ENCODE assay signal across 10 mouse cellular contexts in the genomic region with DNA sequence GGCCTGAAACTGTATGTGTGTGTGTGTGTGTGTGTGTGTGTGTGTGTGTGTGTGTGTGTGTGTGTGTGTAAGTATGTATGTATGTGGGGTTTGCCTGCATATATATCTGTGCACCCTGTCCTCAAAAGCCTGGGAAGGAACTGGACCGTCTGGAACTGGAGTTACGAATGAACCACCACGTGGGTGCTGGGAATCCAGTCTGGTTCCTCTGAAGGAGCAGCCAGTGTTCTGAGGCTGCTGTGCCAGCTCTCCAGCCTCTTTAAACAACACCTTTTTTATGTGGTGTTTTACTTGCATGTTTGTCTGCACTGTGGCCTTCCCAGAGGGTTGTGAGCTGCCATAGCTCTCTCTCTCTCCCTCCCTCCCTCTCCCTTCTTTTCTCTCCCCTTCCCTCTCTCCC. TPM values are rescaled to one million over a fixed set of nuclear protein-coding genes. Genes with fewer than 3 reads are reported as not detected.
DNase-seq lines count a peak whose midpoint lies in the region; ATAC-seq lines count a peak whose summit lies in the region.
"Had no signal": no experiment of that assay in that cellular context is flagged by ENCODE, and none has a peak within 500 bp of the region (broad histone marks: within the 10 kb centered on the region; RNA-seq: fewer than 3 reads in every experiment).

No protein-coding gene starts in this region.

- H3K4me3 ChIP-seq in midbrain, embryonic 10.5 days, result no peak overlapping the region
- H3K4me3 ChIP-seq in midbrain, embryonic 16.5 days (ENCODE audit: low read depth, low read length), result no peak overlapping the region
- H3K4me3 ChIP-seq in embryonic facial prominence, embryonic 10.5 days, result no peak overlapping the region
- H3K4me3 ChIP-seq in midbrain, embryonic 13.5 days (replicated peaks), result no peak overlapping the region

- ATAC-seq in midbrain, embryonic 16.5 days, result no peak
- no peak for ATAC-seq in midbrain, embryonic 13.5 days
- no peak for ATAC-seq in megakaryocyte, adult 5-6 weeks (ENCODE audit: poor library complexity, severe bottlenecking)

- DNase-seq in heart, adult 11 months, result peak; percentile 71
- no peak for DNase-seq in heart, adult 8-10 months (ENCODE audit: low spot score)
- no peak for DNase-seq in midbrain, embryonic 10.5 days (ENCODE audit: low spot score)
- no peak for DNase-seq in embryonic facial prominence, embryonic 10.5 days (ENCODE audit: low spot score)
- no peak for DNase-seq in right cerebral cortex, adult 2 months (ENCODE audit: low spot score in 2 of 2)
- DNase-seq: kidney, adult 11 months had no signal

- H3K4me2 ChIP-seq in midbrain, embryonic 16.5 days (ENCODE audit: low read length), result no peak overlapping the region
- no peak overlapping the region for H3K4me2 ChIP-seq in midbrain, embryonic 13.5 days (replicated peaks)

- no peaks in the 10 kb centered on the region for H3K9me3 ChIP-seq in midbrain, embryonic 10.5 days (replicated peaks)
- no peaks in the 10 kb centered on the region for H3K9me3 ChIP-seq in midbrain, embryonic 16.5 days (replicated peaks; ENCODE audit: control insufficient read depth, low read length, poor library complexity, severe bottlenecking)
- H3K9me3 ChIP-seq in embryonic facial prominence, embryonic 10.5 days, result no peaks in the 10 kb centered on the region
- no peaks in the 10 kb centered on the region for H3K9me3 ChIP-seq in midbrain, embryonic 13.5 days
- H3K9me3 ChIP-seq: megakaryocyte, embryonic 14.5 days had no signal

- WGBS in midbrain, embryonic 10.5 days, result 70% methylated on average over 3 of the region's 3 CpGs
- 67% methylated on average over 3 of the region's 3 CpGs for WGBS in midbrain, embryonic 16.5 days
- WGBS in embryonic facial prominence, embryonic 10.5 days, result 69% methylated on average over 3 of the region's 3 CpGs
- 63% methylated on average over 3 of the region's 3 CpGs for WGBS in midbrain, embryonic 13.5 days

- H3K36me3 ChIP-seq in midbrain, embryonic 10.5 days, result 0 out of 2 replicates have a peak, but pooled peaks cover 2% of the 10 kb centered on the region
- peaks cover 5% of the 10 kb centered on the region; the same call in 1 of the 2 replicates for H3K36me3 ChIP-seq in midbrain, embryonic 16.5 days (ENCODE audit: control insufficient read depth, insufficient read depth, low read length)
- peaks cover 7% of the 10 kb centered on the region; the same call in 1 of the 2 replicates for H3K36me3 ChIP-seq in embryonic facial prominence, embryonic 10.5 days (replicated peaks)
- H3K36me3 ChIP-seq in midbrain, embryonic 13.5 days, result peaks cover 13% of the 10 kb centered on the region

- H3K4me1 ChIP-seq in midbrain, embryonic 10.5 days, result peaks cover 38% of the 10 kb centered on the region
- H3K4me1 ChIP-seq in midbrain, embryonic 16.5 days (ENCODE audit: control insufficient read depth, insufficient read depth, low read length), result peaks cover 19% of the 10 kb centered on the region
- peaks cover 50% of the 10 kb centered on the region for H3K4me1 ChIP-seq in embryonic facial prominence, embryonic 10.5 days
- H3K4me1 ChIP-seq in midbrain, embryonic 13.5 days (replicated peaks), result peaks cover 33% of the 10 kb centered on the region

- peak overlapping the region; percentile 89 for H3K27ac ChIP-seq in midbrain, embryonic 10.5 days (replicated peaks)
- H3K27ac ChIP-seq in midbrain, embryonic 16.5 days (ENCODE audit: low read length), result no peak overlapping the region
- peak overlapping the region; percentile 88 for H3K27ac ChIP-seq in embryonic facial prominence, embryonic 10.5 days (replicated peaks)
- peak overlapping the region; percentile 85; the same call in 1 of the 2 replicates for H3K27ac ChIP-seq in midbrain, embryonic 13.5 days

- peaks cover 11% of the 10 kb centered on the region; the same call in 1 of the 2 replicates for H3K27me3 ChIP-seq in midbrain, embryonic 10.5 days (ENCODE audit: low read depth, poor library complexity, severe bottlenecking)
- H3K27me3 ChIP-seq in midbrain, embryonic 16.5 days (ENCODE audit: control insufficient read depth, insufficient read depth, low read depth, low read length), result no peaks in the 10 kb centered on the region
- peaks cover 10% of the 10 kb centered on the region for H3K27me3 ChIP-seq in embryonic facial prominence, embryonic 10.5 days (replicated peaks; ENCODE audit: low read depth, poor library complexity, severe bottlenecking)
- H3K27me3 ChIP-seq in midbrain, embryonic 13.5 days, result 0 out of 2 replicates have a peak, but pooled peaks cover 5% of the 10 kb centered on the region
- H3K27me3 ChIP-seq: megakaryocyte, embryonic 14.5 days had no signal

- no peak overlapping the region for H3K9ac ChIP-seq in midbrain, embryonic 16.5 days (ENCODE audit: low read depth, low read length)
- no peak overlapping the region; the same call in 1 of the 2 replicates for H3K9ac ChIP-seq in midbrain, embryonic 13.5 days (replicated peaks)

RNA-seq across cellular contexts. Expression of gene Pik3ip1, which starts 6.4 kb away (rescaled TPM):
- 10 to 100 TPM; 37.3 to 67.8 (median 56.9) TPM for total RNA-seq in heart, adult 8-10 months (2022)
- 7.4 and 13.0 TPM in 2 replicates for polyA plus RNA-seq in midbrain, embryonic 10.5 days (2016; fragmentation: Nextera tagmentation; extraction: Ambion mirVana)
- polyA plus RNA-seq in midbrain, embryonic 16.5 days (2015; fragmentation: Nextera tagmentation; extraction: Ambion mirVana), result 22.8 and 29.5 TPM in 2 replicates
- polyA plus RNA-seq in embryonic facial prominence, embryonic 10.5 days (2016; fragmentation: Nextera tagmentation; extraction: Ambion mirVana), result 7.3 and 11.2 TPM in 2 replicates
- 24.2 and 25.1 TPM in 2 replicates for polyA plus RNA-seq in midbrain, embryonic 13.5 days (2015; fragmentation: Nextera tagmentation; extraction: Ambion mirVana)
- total RNA-seq in megakaryocyte, adult 5-6 weeks (2015), result 1.0 and 3.3 TPM in 2 replicates
- 2.6 and 3.8 TPM in 2 replicates for total RNA-seq in megakaryocyte, adult 5-6 weeks (2017)

RNA-seq across cellular contexts. Expression of gene Patz1, which starts 47.9 kb away (rescaled TPM):
- 10 to 100 TPM; 21.3 to 33.6 (median 25.4) TPM for total RNA-seq in heart, adult 8-10 months (2022)
- polyA plus RNA-seq in midbrain, embryonic 10.5 days (2016; fragmentation: Nextera tagmentation; extraction: Ambion mirVana), result 112 and 122 TPM in 2 replicates
- polyA plus RNA-seq in midbrain, embryonic 16.5 days (2015; fragmentation: Nextera tagmentation; extraction: Ambion mirVana), result 41.6 and 52.0 TPM in 2 replicates
- polyA plus RNA-seq in embryonic facial prominence, embryonic 10.5 days (2016; fragmentation: Nextera tagmentation; extraction: Ambion mirVana), result 91.5 and 96.8 TPM in 2 replicates
- 94.6 and 106 TPM in 2 replicates for polyA plus RNA-seq in midbrain, embryonic 13.5 days (2015; fragmentation: Nextera tagmentation; extraction: Ambion mirVana)
- total RNA-seq in megakaryocyte, adult 5-6 weeks (2015), result 25.6 and 27.7 TPM in 2 replicates
- 27.2 and 33.2 TPM in 2 replicates for total RNA-seq in megakaryocyte, adult 5-6 weeks (2017)
